Mouse (Mus musculus) effector memory CD4-positive, alpha-beta T cell, adult 7 months (primary cell): ENCODE measurements around the gene Mrgpra3. TPM values are rescaled to one million over a fixed set of nuclear protein-coding genes. Genes with fewer than 3 reads are reported as not detected.

Experiments used
- polyA plus RNA-seq: library from polyadenylated mRNA; unstranded; fragments of 100-300 nt; shearing (Covaris generic); gene quantifications from one replicate; pipeline ENCODE4 v1.2.1, GENCODE M21; 2017

Gene Mrgpra3
- not detected for polyA plus RNA-seq

GRCm38 (mm10) chr7:47601272-47601671 lies at the start of gene Mrgpra3:
Mrgpra3 (minus strand) TSS chr7:47601372.

Other genes starting within 250 kb of the Mrgpra3 start
- gene Mrgpra1, start 247.1 kb downstream of the Mrgpra3 start, polyA plus RNA-seq = not detected
- not detected for gene Mrgpra2a, start 149.2 kb downstream of the Mrgpra3 start, polyA plus RNA-seq
- gene Mrgpra2b, start 72.5 kb downstream of the Mrgpra3 start, polyA plus RNA-seq = not detected